Mouse (Mus musculus) cerebellum, adult 11-12 months (tissue): ENCODE measurements around the gene Tmem135.
A peak's percentile ranks its signal among the peaks of the same experiment; 100 is the strongest.

Experiments
- DNase-seq: peaks from one replicate; pipeline ENCODE4 v3.0.0; 2022

Tmem135 gene

DNA sequence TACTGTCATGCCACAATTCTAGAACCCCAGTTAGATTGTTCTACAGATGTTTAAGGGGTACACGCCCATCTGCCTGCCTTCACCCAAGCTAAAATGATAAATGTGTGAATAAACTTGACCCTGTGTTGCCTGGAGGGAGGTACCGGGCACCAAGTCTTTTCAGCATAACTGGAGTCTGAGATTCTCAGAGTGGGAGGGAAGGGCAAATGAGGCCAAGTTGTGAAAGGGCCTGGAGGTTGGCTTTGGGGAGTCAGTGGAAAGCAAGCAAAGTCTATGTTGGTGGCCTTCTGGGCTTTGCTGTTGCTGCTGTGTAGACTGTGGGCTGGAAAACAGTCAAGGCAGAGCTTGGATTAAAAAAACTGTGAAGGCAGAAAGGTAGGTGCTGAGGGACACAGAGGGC is 13.7 kb upstream of the Tmem135 start:
- DNase-seq, result no peak

DNA sequence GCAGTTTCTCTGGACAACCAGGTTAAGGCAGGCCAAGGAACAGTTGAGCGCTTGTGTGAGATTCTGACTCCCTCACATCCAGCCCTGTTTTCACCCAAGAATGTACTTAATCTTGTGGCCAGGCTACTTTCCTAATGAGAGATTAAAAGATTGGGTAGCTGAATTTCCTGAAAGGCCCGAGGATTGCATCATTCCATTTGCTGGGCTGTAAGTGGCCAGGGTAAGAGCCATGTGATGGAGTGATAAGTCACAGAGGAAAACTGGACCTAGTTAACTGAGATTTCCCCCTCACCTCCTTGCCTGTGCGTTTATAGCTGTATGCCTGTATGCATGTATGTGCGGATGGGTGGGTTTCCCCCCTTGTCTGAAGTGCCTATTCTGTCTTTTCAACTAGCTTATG is 12.0 kb upstream of the Tmem135 start:
- no peak for DNase-seq

DNA sequence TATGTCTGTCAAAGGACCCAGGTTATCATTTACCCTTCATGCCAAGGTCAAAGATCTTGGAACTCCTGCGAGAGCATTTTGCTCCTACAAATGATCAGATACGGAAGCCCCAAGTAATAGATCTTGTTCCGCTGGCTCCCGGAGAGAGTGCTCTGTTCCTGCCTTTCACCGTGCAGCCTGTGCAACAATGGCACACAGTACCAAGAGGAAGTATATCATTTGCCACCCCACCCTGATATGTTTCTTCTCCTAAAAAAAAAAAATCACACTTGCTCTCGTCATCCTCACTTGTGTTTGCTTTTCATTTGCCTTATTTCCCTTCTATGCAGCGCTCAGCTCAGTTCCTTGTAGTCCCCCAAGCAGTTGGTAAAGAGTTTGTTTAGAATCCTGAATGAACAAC is 8.1 kb upstream of the Tmem135 start:
- no peak for DNase-seq

DNA sequence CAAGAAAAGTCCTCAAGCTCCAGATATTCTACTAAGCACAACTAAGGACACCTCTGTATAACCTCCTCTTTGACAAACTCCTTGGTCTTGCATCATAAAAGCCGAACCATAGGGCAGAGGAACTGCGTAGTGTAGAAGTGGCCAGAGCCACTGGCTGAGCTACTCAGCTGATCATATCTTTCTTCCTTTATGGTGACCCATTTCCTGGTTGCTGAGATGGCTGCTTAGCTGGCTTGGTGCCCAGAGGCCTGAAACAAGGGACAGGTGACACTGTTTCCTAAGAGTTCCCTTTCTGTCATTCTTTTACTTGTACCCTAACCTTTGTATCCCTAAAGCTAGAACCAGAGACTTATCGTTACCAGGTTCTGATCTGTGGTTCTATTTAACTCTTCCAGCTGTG is 7.3 kb upstream of the Tmem135 start:
- no peak for DNase-seq

GRCm38 (mm10) chr7:89410294-89410693 is 6.3 kb upstream of the Tmem135 start:
- DNase-seq, result no peak

- no peak for DNase-seq
Measured at GRCm38 (mm10) chr7:89407006-89407940, 3.3 kb upstream of the Tmem135 start.

GRCm38 (mm10) chr7:89406011-89406410 is 2.0 kb upstream of the Tmem135 start:
- DNase-seq, result no peak

DNA sequence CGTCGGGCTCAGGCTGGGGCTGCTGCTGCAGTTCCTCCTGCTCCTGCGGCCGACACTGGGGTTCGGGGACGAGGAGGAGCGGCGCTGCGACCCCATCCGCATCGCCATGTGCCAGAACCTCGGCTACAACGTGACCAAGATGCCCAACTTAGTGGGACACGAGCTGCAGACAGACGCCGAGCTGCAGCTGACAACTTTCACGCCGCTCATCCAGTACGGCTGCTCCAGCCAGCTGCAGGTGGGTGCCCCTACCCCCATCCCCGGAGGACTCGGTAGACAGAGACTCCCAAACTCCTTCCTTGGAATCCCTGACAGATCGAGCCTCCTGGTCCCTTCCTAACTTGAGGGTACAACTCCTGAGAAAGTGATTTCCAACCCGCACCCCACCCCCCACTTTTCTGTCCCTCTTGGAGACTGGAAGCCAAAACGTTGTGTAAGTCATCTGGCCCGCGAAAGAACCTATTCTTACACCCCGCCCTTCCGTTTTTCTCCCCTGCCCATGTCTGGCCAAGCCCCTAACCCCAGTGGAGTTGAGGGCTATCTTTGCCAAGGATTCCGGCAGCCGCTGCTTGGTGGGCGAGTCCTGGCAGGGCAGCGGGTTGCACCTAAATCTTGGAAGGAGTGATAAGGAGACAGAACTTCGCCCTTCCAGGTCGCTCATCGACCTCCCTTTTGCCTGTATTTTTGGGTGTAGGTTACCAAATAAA is 865 bp upstream of the Tmem135 start:
- DNase-seq, result no peak

DNA sequence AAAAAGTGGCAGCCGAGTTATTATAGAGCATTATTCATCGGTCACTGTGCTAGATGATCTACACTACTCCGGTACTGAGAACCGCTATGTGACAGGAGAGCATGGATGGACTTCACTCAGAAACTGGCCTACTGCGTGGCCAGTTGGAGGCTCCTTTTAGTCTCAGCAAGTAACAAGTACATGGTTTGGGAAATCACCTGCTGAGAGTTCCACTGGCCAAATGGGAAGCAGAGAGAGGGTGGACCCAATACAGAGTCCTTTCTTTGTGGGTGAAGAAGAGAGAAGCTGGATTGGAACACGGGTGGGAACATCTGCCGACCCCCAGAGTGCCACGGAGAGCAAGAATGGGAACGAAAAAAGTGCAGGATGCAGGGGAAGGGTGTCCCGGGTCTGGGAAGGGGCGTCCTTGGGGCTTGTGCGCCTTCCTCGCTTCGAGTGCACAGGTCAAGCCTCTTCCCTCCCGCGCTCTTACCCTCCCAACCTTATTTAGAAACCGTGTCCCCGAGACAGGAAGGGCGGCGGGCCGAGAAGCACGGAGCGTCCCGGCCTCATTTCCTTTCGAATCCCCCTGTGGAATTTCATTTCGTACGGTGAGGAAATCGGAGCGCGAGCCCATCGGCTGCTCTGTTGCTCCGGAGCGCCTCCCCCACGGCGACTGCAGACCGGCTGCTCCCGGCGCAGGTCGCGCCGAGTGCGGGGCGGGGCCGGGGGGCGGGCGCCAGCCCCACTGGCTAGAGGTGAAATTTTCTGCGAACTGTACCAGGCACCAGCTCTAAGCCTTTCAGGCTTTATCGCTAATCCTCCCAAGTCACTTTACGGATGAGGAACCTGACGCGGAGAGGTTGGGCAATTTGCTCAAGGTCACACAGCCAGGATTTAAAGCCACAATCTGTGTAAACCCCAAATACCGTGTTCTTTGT is 709 bp downstream of the Tmem135 start:
- peak; percentile 76 for DNase-seq

DNA sequence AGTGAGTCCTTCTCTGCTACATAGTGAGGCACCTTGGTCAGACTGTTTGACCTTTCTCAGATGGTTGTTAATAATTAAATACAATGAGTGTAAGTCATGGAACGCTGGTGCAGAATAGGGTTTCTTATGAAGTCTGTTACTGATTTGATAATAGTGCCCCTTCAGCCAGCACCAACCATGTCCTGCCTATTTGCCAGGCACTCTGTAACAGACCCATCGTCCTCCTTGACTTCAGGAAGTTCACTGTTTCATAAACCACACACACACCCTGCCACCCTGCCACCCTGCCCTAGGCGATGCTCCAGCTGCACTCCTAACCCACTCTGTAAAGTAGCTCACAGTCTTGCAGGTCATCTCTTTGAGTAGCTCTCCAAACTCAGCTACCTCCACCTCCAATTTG is 2.1 kb downstream of the Tmem135 start:
- DNase-seq, result no peak

DNA sequence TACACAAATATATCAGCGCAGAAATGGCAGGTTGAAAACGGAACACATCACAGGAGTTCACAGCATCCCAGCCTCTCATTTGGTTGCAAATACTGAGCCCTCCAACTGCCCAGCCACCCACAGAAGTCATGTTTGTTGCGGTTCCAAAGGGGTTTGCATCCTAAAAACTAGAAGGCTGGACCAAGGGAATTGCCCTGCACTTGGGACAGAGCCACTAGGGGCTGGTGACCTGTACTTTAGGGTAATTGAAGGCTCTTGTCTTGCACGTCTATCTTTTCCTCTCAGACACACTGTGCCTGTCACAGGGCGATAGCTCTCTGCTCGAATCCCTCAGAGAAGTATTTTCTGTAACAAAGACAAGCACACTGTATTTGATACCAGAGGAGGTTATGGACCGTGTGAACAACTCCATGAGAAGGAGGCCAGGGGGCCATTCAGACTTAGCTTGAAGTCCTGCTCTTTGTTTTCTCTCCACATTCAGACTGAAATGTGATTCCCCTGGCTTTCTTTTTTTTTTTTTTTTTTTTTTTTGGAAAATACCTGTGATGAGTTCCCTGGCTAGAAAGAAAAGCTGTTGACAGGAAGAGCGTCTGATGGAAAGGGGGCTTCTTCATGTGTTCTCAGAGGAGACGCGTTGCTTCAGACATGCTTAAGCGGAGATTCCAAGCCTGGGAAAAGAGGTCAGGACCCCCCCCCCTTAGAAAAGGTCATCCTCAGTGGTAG is 2.7 kb downstream of the Tmem135 start:
- no peak for DNase-seq

DNA sequence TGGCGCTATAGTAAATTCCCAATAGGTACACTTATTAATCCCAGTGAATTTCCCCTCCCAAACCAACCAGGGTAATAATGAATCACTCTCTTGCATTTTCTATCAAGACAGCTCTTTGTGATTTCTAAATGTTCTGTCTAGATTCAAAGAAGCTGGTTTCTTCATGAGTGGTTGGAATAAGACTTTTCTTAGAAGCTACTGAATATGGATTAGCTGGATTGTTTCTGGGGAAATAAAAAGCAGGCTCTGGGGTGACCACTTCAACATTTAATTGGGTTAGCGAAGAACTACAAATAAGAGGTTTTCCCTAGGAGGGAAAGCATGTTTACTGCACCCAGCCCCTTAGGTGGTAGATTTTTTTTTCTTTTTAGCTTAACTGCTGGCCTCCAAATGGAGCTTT is 3.3 kb downstream of the Tmem135 start:
- DNase-seq, result no peak

GRCm38 (mm10) chr7:89397837-89398534 is 6.0 kb downstream of the Tmem135 start:
- no peak for DNase-seq

DNA sequence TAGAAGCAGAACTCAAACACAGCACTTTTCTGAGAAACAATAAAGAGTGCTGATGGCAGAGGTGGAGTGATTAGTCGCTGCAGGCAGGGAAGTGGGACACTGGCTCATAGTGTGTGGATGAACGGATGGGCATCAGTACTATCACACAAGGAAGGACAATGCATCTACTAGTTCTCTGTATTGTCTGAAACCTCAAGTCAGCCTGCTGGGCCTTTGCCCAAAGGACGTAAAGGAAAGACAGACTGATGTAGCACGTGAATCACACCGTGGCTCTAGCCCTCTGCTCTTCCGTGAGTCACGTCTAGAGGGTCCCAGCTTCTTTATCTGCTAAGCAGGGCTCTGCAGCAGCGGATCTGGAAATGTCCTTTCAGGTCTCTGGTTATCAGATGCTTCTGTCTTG is 7.6 kb downstream of the Tmem135 start:
- DNase-seq, result no peak

- no peak for DNase-seq
Measured at GRCm38 (mm10) chr7:89395399-89395798, 8.6 kb downstream of the Tmem135 start.

GRCm38 (mm10) chr7:89392825-89393224 is 11.2 kb downstream of the Tmem135 start:
- DNase-seq, result no peak

GRCm38 (mm10) chr7:89392388-89392787 is 11.6 kb downstream of the Tmem135 start:
- no peak for DNase-seq

GRCm38 (mm10) chr7:89391831-89392230 is 12.2 kb downstream of the Tmem135 start:
- no peak for DNase-seq

DNA sequence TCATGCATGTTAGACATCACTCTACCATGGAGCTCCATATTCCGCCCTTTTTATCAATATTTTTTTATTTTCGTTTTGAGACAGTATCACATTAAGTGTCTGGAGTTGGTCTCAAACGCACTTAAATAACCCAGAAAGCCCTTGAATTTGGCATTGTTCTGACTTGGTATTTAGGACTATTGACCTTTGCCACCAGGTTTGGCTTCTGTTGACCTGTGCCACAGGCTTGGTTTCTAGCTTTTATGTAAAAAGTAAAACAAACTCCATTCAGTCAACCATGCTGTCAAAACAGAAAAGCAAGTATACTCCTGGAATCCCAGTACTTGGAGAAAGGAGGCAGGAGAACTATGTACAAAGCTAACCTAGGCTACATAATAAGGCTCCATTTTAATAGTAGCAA is 12.7 kb downstream of the Tmem135 start:
- DNase-seq, result no peak

DNA sequence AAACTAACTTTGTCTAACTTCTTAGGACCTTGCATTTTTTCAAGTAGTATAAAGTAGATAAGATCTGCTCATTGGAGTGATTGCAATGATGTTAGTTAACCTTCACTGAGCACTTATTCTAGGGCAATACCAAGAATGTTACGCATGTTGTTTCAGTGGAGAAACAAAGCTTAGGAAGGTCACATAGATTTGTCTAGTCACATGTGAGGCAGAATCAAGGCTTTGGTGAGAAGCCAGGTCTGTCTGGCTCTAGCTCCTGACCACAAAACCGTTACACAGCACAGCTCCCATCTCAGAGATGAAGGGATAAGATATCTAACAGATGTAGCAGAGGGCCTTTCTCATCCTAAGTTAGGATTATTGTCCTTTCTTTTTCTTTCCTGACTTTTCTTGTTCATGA is 13.4 kb downstream of the Tmem135 start:
- no peak for DNase-seq

DNA sequence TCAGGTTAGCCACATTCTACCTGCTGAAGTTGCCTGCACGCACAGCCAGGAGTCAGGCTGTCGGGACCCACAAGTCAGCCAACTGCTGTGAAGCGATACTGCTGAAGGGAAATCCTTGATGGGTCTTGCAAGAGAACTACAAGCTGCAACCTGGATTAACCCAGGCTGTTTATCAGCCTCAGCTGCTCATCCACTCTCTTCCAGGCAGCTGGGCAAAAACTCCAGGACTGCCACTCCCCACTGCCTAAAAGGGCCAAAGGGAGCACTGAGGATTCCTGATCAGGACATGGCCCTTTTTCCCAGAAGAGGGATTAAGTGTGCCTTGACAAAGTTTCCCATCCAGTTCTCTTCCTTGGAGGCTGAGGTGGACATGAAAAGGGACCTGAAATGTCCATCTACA is 15.0 kb downstream of the Tmem135 start:
- no peak for DNase-seq

DNA sequence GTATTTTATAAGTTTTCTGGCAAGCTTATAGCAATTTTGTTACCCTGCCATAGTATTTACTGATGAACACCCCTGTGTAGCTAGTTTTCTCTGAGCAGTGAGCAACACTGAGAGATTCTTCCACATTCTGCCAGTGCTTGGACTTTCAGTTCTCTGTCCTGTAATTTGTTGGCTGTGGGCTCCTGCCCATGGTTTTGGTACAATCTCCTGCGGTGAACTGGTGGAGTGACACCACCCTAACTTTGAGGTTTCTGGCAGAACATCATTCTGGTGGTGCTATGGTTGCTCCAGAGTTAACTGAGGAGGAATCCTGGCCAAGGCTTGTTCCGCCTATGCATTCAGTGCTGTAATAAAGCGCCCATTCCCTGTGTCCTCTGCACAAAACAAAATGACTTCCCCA is 21.1 kb downstream of the Tmem135 start:
- no peak for DNase-seq
